Mouse (Mus musculus): Measurements from ENCODE around the gene Atp6v1e2.

DNA sequence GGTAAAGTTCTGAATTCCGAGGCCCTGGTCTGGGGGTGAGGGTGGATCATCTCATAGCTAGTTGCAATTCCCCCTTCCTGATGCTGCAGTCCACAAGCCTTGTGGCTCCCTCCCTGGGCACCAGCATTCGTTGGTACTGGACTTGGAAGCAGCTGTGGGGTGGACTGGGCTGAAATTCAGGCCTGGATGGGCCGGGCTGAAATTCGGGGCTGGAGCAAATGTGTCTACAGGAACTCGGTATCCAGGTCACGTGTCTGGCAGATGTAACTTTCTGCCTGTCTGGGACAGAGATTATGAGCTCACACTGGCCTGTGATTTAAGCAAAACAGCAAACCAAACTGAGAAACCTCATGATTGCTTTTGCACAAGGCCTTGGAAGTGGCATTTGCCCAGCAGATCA is 1.1 kb upstream of the Atp6v1e2 start:
- no peak for TF ChIP-seq CTCF (IDR thresholded peaks at IDR 0.05; ENCODE audit: low read depth, low read length)
- no peak for TF ChIP-seq EP300 (IDR thresholded peaks at IDR 0.05; ENCODE audit: insufficient read depth, low read depth, low read length)
- no peak for TF ChIP-seq POLR2A (IDR thresholded peaks at IDR 0.05; ENCODE audit: insufficient read depth, low read length)
